Mouse (Mus musculus) limb, embryonic 11.5 days (tissue): Measurements from ENCODE around the gene Unc45b. TPM values are rescaled to one million over a fixed set of nuclear protein-coding genes. Genes with fewer than 3 reads are reported as not detected.
A peak's percentile ranks its signal among the peaks of the same experiment; 100 is the strongest.

ENCODE experiments used
- ATAC-seq: fragments of 200-750 bp; cut with Nextera tagmentation; 2 replicates; pipeline ENCODE4 v1.8.0; 2017; ENCODE audit warnings: low read depth; ENCODE audit not compliant: insufficient number of reproducible peaks, low FRiP score, low TSS enrichment
- DNase-seq: peaks from one replicate; pipeline ENCODE4 v3.0.0-alpha.2; 2015; ENCODE audit warnings: low spot score
- H3K27ac ChIP-seq: fragments of 300-500 bp; sonication (generic); replicated peaks from 2 replicates; pipeline ENCODE4 v1.5.1; 2014; ENCODE audit warnings: low read depth, mild to moderate bottlenecking, low read length
- H3K27me3 ChIP-seq: fragments of 300-500 bp; sonication (generic); 2 replicates; pipeline ENCODE4 v1.6.1; 2014; ENCODE audit warnings: mild to moderate bottlenecking, low read length, mixed read lengths; ENCODE audit not compliant: control insufficient read depth, insufficient read depth
- H3K36me3 ChIP-seq: fragments of 300-500 bp; sonication (generic); 2 replicates; pipeline ENCODE4 v1.6.1; 2014; ENCODE audit warnings: mild to moderate bottlenecking, low read length, moderate library complexity, mixed read lengths; ENCODE audit not compliant: control insufficient read depth, insufficient read depth
- H3K4me1 ChIP-seq: fragments of 300-500 bp; sonication (generic); 2 replicates; pipeline ENCODE4 v1.6.1; 2014; ENCODE audit warnings: low read length, mixed read lengths; ENCODE audit not compliant: control insufficient read depth, insufficient read depth
- H3K4me2 ChIP-seq: fragments of 300-500 bp; sonication (generic); 2 replicates; pipeline ENCODE4 v1.6.1; 2014; ENCODE audit warnings: low read depth, mild to moderate bottlenecking, moderate library complexity; ENCODE audit not compliant: severe bottlenecking
- H3K4me3 ChIP-seq: fragments of 300-500 bp; sonication (generic); 2 replicates; pipeline ENCODE4 v1.5.1; 2014; ENCODE audit warnings: low read depth, low read length
- H3K9ac ChIP-seq: fragments of 300-500 bp; sonication (generic); 2 replicates; pipeline ENCODE4 v1.6.1; 2014; ENCODE audit warnings: mild to moderate bottlenecking, low read length
- H3K9me3 ChIP-seq: fragments of 300-500 bp; sonication (generic); 2 replicates; pipeline ENCODE4 v1.6.1; 2016; ENCODE audit warnings: low read length; ENCODE audit not compliant: control insufficient read depth
- WGBS: fragments of 180-500 bp; shearing (Covaris S2); extraction: QIAGEN DNeasy Blood & Tissue Kit; methylation state at CpG from one replicate; pipeline ENCODE4 v1.1.7; 2014; 5-methylcytosine and 5-hydroxymethylcytosine counted together
- polyA plus RNA-seq: library from polyadenylated mRNA; unstranded; fragments of >200 nt; fragmentation: Nextera tagmentation; extraction: Ambion mirVana; gene quantifications from 2 replicates; pipeline ENCODE4 v1.2.1, GENCODE M21; 2014

The Unc45b gene
- polyA plus RNA-seq, 1 experiment from 2014 or later = 2.5 TPM

DNA sequence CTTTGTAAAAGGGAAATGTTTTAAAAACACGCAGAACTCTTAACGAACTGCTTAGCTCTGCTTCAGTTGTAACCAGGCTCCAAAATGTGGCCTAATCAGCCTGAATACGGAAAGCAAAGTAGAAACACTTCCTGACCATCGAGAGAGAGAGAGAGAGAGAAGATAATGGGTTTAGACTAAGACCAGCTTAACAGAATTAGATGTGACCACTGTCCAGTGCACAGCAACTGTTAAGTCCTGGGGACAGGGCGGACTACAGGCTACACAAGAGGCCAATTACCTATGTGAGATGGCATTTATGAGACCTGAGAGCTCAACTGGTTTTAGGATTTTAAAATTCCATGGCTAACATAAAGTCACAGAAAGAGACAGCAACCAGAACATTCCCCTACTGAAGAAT lies 42.4 kb upstream of the Unc45b start:
- ATAC-seq (no peak), DNase-seq (no peak)
- Histone ChIP-seq H3K9me3 (no peaks in the 10 kb centered on the region), H3K9ac (no peak overlapping the region), H3K27ac (no peak overlapping the region), H3K4me1 (0 out of 2 replicates have a peak, but pooled peaks cover 2% of the 10 kb centered on the region), H3K27me3 (no peaks in the 10 kb centered on the region), H3K36me3 (no peaks in the 10 kb centered on the region), H3K4me2 (no peak overlapping the region), H3K4me3 (no peak overlapping the region)
- 74% methylated on average over 5 of the region's 5 CpGs for WGBS

DNA sequence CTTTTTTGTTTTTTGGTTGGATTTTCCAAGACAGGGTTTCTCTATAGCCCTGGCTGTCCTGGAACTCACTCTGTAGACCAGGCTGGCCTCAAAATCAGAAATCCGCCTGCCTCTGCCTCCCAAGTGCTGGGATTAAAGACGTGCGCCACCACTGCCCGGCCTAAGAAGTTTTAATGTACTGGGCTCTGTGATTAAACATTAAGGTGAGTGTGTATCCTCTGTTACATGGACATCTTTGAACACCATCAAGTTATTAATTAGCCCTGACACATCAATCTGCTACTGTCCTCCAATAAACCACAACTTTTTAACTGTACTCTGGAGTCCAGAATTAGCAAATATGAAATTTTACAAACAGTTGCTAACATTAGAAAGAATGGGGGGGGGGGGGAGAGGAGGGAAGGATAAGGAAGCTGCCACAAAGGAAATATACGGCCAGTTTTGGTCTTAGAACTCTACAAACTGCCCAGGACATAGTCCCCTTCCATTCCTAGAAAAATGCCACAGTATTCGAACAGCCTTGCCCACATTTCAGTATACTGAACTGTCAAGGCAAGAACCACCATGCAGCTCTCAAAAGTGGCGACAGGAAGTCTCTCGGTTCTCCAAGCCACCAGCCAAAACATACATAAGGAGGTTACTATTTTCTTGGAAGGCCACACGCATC lies 40.7 kb upstream of the Unc45b start:
- DNase-seq = no peak
- Histone ChIP-seq H3K9ac (no peak overlapping the region), H3K4me2 (peak overlapping the region; percentile 72), H3K36me3 (no peaks in the 10 kb centered on the region), H3K9me3 (no peaks in the 10 kb centered on the region), H3K4me3 (no peak overlapping the region), H3K4me1 (0 out of 2 replicates have a peak, but pooled peaks cover 2% of the 10 kb centered on the region), H3K27me3 (no peaks in the 10 kb centered on the region), H3K27ac (no peak overlapping the region)
- ATAC-seq = no peak
- 77% methylated on average over 9 of the region's 9 CpGs for WGBS

DNA sequence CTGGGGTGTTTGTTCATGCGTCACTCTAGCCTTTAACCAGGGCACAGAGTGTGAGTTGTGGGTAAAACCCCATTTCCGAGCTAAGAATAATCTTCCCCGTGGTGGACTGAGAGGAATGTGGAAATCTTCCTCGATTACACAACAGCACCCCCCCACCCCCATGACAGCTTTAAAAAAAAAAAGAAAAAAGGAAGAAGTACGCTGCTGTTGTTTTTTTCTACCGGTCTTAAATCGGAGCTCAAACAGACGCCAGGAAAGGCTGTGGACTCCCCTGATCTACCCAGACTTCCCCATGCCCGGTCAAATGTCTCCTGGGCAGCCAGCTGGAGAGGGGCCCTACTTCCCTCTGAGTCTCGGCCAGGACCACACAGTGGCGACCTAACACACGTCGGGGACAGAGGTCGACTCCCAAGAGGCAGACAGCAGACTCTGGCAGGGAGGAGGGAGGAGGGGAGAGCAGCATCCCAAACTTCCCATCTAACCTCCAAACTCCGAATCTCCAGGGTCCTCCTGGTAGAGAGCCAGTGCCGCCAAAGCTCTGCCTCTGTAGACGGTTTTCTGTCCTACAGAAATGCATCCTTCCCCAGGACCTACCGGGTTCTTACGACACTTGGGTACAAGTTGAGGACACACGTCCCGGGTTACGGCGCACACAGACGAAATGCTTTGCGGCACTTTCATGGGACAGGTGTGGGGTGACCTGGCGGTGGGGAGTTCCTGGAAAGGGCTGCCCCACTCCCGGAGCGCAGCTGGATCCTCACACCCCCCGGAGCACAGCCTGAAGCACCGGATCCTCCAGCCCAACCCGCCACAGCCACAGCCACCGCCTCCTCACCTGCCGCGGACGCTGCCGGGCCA lies 39.9 kb upstream of the Unc45b start:
- no peaks in the 10 kb centered on the region for H3K9me3 ChIP-seq
- 4% methylated on average over 36 of the region's 36 CpGs for WGBS
- DNase-seq = no peak

DNA sequence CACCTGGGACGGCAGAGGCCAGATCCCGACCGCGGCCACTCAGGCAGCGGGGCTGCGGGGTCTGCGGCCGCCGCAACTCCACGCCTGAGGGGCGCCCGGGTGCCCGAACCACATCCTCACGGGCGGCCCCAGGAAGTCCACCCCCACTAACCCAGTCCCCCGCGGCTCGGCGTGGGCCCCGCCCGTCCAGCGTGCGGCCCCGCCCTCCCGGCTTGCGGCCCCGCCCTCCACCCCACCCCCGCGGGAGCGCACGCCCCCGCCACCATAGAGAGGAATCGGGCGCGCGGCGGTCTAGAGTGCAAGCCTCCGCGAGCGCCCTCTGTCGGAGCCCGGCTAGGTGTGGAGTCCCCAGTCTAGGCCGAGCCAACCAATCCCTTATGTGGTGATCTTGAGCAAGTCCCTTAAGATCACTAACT lies 39.3 kb upstream of the Unc45b start, which contains the start of gene Rffl:
Gene Rffl, minus strand, starts transcription at position 180 of the 416 bp plus-strand sequence.
- WGBS = under 1% methylated on average over 42 of the region's 43 CpGs
- no peak within 1 kb of the TSS for H3K27ac ChIP-seq

More for the DNA sequence above, 39.9 kb upstream of the Unc45b start:
- peak overlapping the region; percentile 80 for H3K4me3 ChIP-seq
- no peak overlapping the region for H3K27ac ChIP-seq
- peak overlapping the region; percentile 72 for H3K9ac ChIP-seq
- no peaks in the 10 kb centered on the region for H3K36me3 ChIP-seq
- H3K27me3 ChIP-seq = no peaks in the 10 kb centered on the region
- H3K4me1 ChIP-seq = 0 out of 2 replicates have a peak, but pooled peaks cover 2% of the 10 kb centered on the region
- ATAC-seq = 0 out of 2 replicates have a peak, but pooled peaks have one; percentile 19
- peak overlapping the region; percentile 72 for H3K4me2 ChIP-seq

DNA sequence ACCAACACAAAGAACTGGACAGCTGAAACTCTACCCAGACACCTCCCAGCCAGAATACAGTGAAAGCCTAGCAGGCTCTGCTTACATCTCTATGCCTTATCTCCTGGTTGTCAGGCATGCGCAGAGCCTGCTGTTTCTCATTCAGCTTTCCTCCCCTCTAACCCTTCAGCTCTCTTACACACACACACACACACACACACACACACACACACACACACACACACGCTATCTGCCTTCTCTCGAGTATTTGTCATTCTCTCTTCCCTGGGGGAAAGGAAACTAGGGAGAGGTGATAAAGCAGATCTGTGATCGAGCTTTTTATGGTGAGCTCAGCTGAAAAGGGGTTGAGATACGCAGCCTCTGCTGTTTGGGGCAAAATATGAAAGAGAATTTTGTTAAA lies 35.4 kb upstream of the Unc45b start:
- Histone ChIP-seq H3K27ac (no peak overlapping the region), H3K27me3 (no peaks in the 10 kb centered on the region), H3K9ac (no peak overlapping the region), H3K9me3 (no peaks in the 10 kb centered on the region), H3K4me3 (no peak overlapping the region), H3K4me2 (no peak overlapping the region), H3K4me1 (no peaks in the 10 kb centered on the region), H3K36me3 (0 out of 2 replicates have a peak, but pooled peaks cover 2% of the 10 kb centered on the region)
- ATAC-seq (no peak), DNase-seq (no peak)
- 90% methylated on average over 5 of the region's 5 CpGs for WGBS

More for the DNA sequence above, 39.3 kb upstream of the Unc45b start, which contains the start of gene Rffl:
- DNase-seq (peak; percentile 98), ATAC-seq (peak; percentile 96)
- Histone ChIP-seq H3K9me3 (no peaks in the 10 kb centered on the region), H3K4me2 (peak within 1 kb of the TSS; percentile 72), H3K36me3 (no peaks in the 10 kb centered on the region), H3K4me3 (peak within 1 kb of the TSS; percentile 80), H3K4me1 (0 out of 2 replicates have a peak, but pooled peaks cover 2% of the 10 kb centered on the region), H3K27me3 (no peaks in the 10 kb centered on the region), H3K9ac (peak within 1 kb of the TSS; percentile 72)

DNA sequence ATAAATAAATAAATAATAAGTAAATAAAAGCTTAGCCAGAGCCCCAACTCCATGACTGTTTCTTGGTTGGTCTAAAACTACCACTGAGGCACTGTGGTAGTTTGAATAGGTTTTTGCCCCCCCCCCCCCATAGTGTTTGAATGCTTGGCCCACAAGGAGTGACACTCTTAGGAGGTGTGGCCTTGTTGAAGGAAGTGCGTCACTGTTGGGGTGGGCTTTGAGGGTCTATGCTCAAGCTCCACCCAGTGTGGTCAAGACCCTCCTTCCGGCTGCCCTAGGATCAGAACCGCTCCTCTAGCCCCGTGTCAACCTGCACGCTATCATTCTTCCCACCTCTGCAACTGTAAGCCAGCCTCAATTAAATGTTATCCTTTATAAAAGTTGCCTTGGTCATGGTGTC lies 34.7 kb upstream of the Unc45b start:
- no peak overlapping the region for H3K27ac ChIP-seq
- 89% methylated on average over 5 of the region's 5 CpGs for whole genome bisulfite sequencing
- no peaks in the 10 kb centered on the region for H3K27me3 ChIP-seq
- H3K9ac ChIP-seq = no peak overlapping the region
- 0 out of 2 replicates have a peak, but pooled peaks cover 2% of the 10 kb centered on the region for H3K36me3 ChIP-seq
- H3K4me2 ChIP-seq = no peak overlapping the region
- no peak overlapping the region for H3K4me3 ChIP-seq
- DNase-seq (no peak), ATAC-seq (no peak)
- no peaks in the 10 kb centered on the region for H3K9me3 ChIP-seq
- no peaks in the 10 kb centered on the region for H3K4me1 ChIP-seq

DNA sequence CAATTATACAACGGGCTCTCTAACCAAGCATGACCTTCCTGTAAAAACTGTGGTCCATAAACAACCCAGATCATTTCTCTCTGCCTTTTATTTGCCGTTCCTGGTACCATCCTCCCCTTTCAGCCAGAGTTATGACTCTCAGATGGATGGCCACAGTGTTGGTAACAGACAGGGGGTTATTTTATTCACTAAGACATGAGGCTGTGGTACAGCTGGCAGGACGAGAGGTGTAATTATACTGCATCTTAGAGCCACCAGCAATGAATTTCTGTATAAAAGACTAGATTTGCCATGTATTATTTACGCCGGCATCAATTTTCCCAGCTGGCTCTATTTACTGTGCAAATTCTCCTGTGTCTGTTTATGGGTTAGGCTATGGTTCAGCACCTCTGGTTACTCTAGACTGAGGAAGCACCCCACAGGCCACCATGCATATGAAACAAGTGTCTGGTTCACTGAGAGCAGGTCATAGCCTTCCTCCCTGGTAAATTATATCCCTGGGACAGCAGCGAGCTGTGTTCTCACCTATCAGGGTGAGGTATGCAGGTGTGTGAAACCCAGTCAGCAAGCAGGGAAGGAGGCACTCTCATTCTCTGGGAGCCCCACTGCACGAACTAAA lies 32.5 kb upstream of the Unc45b start:
- no peak for ATAC-seq
- 79% methylated on average over 7 of the region's 7 CpGs for WGBS
- Histone ChIP-seq H3K36me3 (0 out of 2 replicates have a peak, but pooled peaks cover 2% of the 10 kb centered on the region), H3K4me1 (no peaks in the 10 kb centered on the region), H3K27me3 (no peaks in the 10 kb centered on the region), H3K9me3 (no peaks in the 10 kb centered on the region), H3K4me2 (no peak overlapping the region), H3K4me3 (no peak overlapping the region), H3K27ac (no peak overlapping the region), H3K9ac (no peak overlapping the region)
- DNase-seq = no peak

DNA sequence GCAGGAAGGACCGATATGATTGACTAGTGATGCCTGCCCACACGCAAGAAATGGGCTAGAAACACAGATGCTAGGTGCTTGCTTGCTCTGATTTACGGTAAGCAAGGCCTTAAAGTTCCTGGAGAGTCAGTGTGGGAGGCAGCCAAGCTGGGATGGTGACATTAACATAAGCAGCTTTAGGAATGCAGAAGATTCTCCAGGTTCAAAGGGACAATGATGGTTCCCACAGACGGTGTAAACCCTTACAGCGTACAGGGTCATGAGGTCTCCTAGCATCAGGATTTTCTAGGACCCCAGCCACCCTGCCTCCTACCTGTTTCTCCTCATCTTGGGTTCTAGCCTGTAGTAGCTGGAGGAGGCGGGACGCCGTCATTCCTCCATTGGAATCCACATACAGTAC lies 27.2 kb upstream of the Unc45b start:
- no peak for DNase-seq
- 61% methylated on average over 8 of the region's 8 CpGs for WGBS
- ATAC-seq = no peak
- Histone ChIP-seq H3K4me1 (no peaks in the 10 kb centered on the region), H3K9me3 (no peaks in the 10 kb centered on the region), H3K27me3 (no peaks in the 10 kb centered on the region), H3K4me2 (no peak overlapping the region), H3K9ac (no peak overlapping the region), H3K4me3 (no peak overlapping the region), H3K36me3 (0 out of 2 replicates have a peak, but pooled peaks cover 2% of the 10 kb centered on the region), H3K27ac (no peak overlapping the region)
